Mouse (Mus musculus) limb, embryonic 10.5 days (tissue): ENCODE data around the gene 1110057P08Rik. TPM values are rescaled to one million over a fixed set of nuclear protein-coding genes. Genes with fewer than 3 reads are reported as not detected.
"Not testable (repeated sequence)": the region's sequence is repeated elsewhere in the genome, so short reads cannot be mapped to it uniquely, and the experiment has no call there.

Experiments
- DNase-seq: peaks from one replicate; pipeline ENCODE4 v3.0.0-alpha.2; 2017; ENCODE audit warnings: low spot score
- H3K27ac ChIP-seq: fragments of 300-500 bp; sonication (generic); 2 replicates; pipeline ENCODE4 v1.5.1; 2016; ENCODE audit warnings: mild to moderate bottlenecking
- H3K27me3 ChIP-seq: fragments of 300-500 bp; sonication (generic); 2 replicates; pipeline ENCODE4 v1.6.1; 2016; ENCODE audit warnings: low read depth, mild to moderate bottlenecking; ENCODE audit not compliant: poor library complexity, severe bottlenecking
- H3K36me3 ChIP-seq: fragments of 300-500 bp; sonication (generic); 2 replicates; pipeline ENCODE4 v1.6.1; 2016; ENCODE audit warnings: mild to moderate bottlenecking, moderate library complexity
- H3K4me1 ChIP-seq: fragments of 300-500 bp; sonication (generic); 2 replicates; pipeline ENCODE4 v1.6.1; 2016
- H3K4me3 ChIP-seq: fragments of 300-500 bp; sonication (generic); 2 replicates; pipeline ENCODE4 v1.5.1; 2016; ENCODE audit warnings: mild to moderate bottlenecking, moderate library complexity
- H3K9me3 ChIP-seq: fragments of 300-500 bp; sonication (generic); replicated peaks from 2 replicates; pipeline ENCODE4 v1.6.1; 2016; ENCODE audit warnings: mild to moderate bottlenecking
- WGBS: fragments of 180-500 bp; shearing (Covaris S2); methylation state at CpG from one replicate; pipeline ENCODE4 v1.1.7; 2016; 5-methylcytosine and 5-hydroxymethylcytosine counted together
- polyA plus RNA-seq: library from polyadenylated mRNA; unstranded; fragments of >200 nt; fragmentation: Nextera tagmentation; extraction: Ambion mirVana; gene quantifications from 2 replicates; pipeline ENCODE4 v1.2.1, GENCODE M21; 2016

1110057P08Rik gene
- not detected in 2 replicates for polyA plus RNA-seq

DNA sequence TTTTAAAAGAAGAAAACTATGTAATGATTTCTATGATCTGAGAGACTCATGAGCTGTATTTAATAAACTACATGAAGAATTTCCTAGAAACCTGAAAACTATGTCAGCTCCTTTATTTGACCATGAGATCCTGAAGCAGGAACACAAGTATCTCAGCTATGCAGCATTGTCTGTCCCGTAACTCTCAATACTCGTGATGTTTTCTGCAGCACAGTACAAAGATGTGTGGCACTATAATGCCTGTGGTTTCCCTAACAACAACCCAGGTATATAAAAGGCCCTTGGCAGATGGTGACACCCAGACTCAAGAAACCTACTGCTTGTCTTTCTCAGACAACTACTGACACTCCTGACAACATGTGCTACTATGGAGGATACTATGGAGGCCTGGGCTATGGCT, at the start of gene 1110057P08Rik:
TSS of gene 1110057P08Rik (plus strand) at position 301 of the 400 bp plus-strand sequence.
- WGBS = 85% methylated on average over 2 of the region's 2 CpGs
- Histone ChIP-seq H3K9me3 (no peaks in the 10 kb centered on the region), H3K4me1 (no peaks in the 10 kb centered on the region), H3K4me3 (no peak within 1 kb of the TSS), H3K27me3 (no peaks in the 10 kb centered on the region), H3K36me3 (no peaks in the 10 kb centered on the region), H3K27ac (no peak within 1 kb of the TSS)
- DNase-seq = no peak

DNA sequence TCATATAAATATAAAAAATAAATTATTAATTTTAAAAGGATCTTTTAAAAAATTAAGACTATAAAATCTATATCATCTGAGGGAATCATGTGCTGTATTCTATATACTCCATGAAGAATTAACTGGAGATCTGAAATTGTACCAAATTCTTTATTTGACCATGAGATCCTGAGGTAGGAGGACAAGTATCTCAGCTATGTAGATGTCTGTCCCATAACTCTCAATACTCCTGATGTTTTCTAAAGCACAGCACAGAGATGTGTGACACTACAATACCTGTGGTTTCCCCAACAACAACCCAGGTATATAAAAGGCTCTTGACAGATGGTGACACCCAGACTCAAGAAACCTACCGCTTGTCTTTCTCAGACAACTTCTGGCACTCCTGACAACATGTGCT, 34.0 kb upstream of the 1110057P08Rik start, which contains the start of gene Gm6358:
TSS of gene Gm6358 (plus strand) at position 301 of the 400 bp plus-strand sequence.
- DNase-seq = no peak
- H3K36me3 ChIP-seq = no peaks in the 10 kb centered on the region
- no peak within 1 kb of the TSS for H3K27ac ChIP-seq
- 96% methylated on average over 1 of the region's 1 CpGs for WGBS
- no peak within 1 kb of the TSS for H3K4me3 ChIP-seq
- H3K4me1 ChIP-seq = no peaks in the 10 kb centered on the region
- H3K9me3 ChIP-seq = no peaks in the 10 kb centered on the region
- H3K27me3 ChIP-seq = no peaks in the 10 kb centered on the region

DNA sequence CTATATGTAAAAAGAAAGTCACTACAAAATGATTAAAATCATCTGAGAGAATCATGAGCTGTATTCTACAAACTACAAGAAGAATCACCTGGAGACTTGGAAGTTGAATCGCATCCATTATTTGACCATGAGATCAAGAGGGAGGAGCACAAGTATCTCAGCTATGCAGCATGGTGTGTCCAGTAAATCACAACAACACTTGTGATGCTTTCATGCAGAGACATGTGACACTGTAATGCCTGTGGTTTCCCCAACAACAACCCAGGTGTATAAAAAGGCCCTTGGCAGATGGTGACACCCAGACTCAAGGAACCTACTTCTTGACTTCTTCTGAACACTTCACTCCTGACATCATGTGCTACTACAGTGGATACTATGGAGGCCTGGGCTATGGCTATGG, 23.7 kb upstream of the 1110057P08Rik start, which contains the start of gene Gm10061:
TSS of gene Gm10061 (plus strand) at position 301 of the 400 bp plus-strand sequence.
- Histone ChIP-seq H3K9me3 (no peaks in the 10 kb centered on the region), H3K27me3 (no peaks in the 10 kb centered on the region), H3K36me3 (no peaks in the 10 kb centered on the region), H3K4me3 (no peak within 1 kb of the TSS), H3K27ac (no peak within 1 kb of the TSS), H3K4me1 (no peaks in the 10 kb centered on the region)
- DNase-seq = no peak
- WGBS = 94% methylated on average over 1 of the region's 1 CpGs

DNA sequence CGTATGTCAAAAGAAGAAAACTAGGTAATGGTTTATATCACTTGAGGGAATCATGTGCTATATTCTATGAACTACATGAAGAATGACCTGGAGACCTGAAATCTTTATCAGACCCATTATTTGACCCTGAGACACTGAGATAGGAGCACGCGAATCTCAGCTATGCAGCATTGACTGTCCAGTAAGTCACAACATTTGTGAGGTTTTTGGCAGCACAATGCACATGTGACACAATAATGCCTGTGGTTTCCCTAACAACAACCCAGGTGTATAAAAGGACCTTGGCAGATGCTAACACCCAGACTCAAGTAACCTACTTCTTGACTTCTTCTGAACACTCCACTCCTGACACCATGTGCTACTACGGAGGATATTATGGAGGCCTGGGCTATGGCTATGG, 16.9 kb upstream of the 1110057P08Rik start, which contains the start of gene Gm9789:
TSS of gene Gm9789 (plus strand) at position 301 of the 400 bp plus-strand sequence.
- Histone ChIP-seq H3K27ac (no peak within 1 kb of the TSS), H3K27me3 (no peaks in the 10 kb centered on the region), H3K4me1 (no peaks in the 10 kb centered on the region), H3K4me3 (no peak within 1 kb of the TSS), H3K36me3 (no peaks in the 10 kb centered on the region), H3K9me3 (no peaks in the 10 kb centered on the region)
- no peak for DNase-seq
- WGBS = 86% methylated on average over 4 of the region's 4 CpGs

DNA sequence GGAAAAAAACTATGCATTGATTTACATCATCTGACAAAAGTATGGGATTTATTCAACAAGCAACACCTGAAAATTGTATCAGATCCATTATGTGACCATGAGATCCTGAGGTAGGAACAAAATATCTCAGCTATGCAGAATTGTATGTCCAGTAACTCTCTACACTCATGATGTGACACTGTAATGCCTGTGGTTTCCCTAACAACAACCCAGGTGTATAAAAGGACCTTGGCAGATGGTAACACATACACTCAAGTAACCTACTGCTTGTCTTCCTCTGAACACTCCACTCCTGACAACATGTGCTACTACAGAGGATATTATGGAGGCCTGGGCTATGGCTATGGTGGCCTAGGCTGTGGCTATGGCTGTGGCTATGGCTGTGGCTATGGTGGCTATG, 5.3 kb upstream of the 1110057P08Rik start, which contains the start of gene Gm7735:
TSS of gene Gm7735 (plus strand) at position 301 of the 400 bp plus-strand sequence.
- not testable (repeated sequence) for H3K4me1 ChIP-seq, H3K9me3 ChIP-seq, DNase-seq, H3K4me3 ChIP-seq, H3K27ac ChIP-seq, H3K27me3 ChIP-seq, H3K36me3 ChIP-seq

DNA sequence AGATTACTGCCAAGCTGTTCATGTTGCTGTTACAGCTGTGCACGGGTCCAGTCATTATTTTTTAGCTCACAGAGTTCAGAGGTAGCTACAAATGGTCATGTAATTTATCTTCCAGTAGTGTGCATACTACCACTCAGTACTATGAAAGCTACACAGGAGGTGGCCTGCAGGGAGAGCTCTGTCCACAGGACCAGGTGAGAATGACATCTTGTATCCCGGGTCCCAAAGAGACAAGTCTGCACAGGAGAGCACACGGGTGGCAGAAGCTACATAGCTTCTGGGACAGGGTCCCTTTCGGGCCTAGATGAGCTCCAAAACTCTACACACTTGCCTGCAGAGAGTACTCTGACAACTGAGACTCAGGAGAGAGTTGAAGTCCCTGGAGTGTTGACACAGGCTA, 14.1 kb downstream of the 1110057P08Rik start:
- no peaks in the 10 kb centered on the region for H3K9me3 ChIP-seq
- no peak overlapping the region for H3K27ac ChIP-seq
- no peaks in the 10 kb centered on the region for H3K27me3 ChIP-seq
- H3K4me1 ChIP-seq = no peaks in the 10 kb centered on the region
- DNase-seq = no peak
- no peak overlapping the region for H3K4me3 ChIP-seq
- WGBS = 87% methylated on average over 4 of the region's 4 CpGs
- H3K36me3 ChIP-seq = no peaks in the 10 kb centered on the region

DNA sequence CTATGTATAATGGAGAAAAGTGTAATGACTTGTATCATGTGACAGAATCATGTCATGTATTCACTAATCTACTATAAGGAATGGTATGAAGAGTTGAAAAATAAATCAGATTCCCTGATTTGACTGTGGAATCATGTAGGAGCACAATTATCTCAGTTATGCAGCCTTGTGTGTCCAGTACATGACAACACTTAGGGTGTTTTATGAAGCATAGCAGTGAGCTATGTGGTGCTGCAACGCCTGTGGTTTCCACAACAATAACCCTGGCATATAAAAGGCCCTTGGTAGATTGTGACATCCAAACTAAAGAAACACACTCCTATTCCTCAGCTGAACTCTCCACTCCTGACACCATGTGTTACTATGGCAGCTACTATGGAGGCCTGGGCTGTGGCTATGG, 31.0 kb downstream of the 1110057P08Rik start, which contains the start of gene Krtap20-2:
TSS of gene Krtap20-2 (plus strand) at position 301 of the 400 bp plus-strand sequence.
- Histone ChIP-seq H3K36me3 (no peaks in the 10 kb centered on the region), H3K27ac (no peak within 1 kb of the TSS), H3K4me3 (no peak within 1 kb of the TSS), H3K9me3 (no peaks in the 10 kb centered on the region), H3K4me1 (no peaks in the 10 kb centered on the region), H3K27me3 (no peaks in the 10 kb centered on the region)
- no peak for DNase-seq
- 68% methylated on average over 1 of the region's 1 CpGs for WGBS

Other genes with a start within 250 kb of the 1110057P08Rik start
- gene Krtap19-9b, start 242.5 kb upstream of the 1110057P08Rik start, polyA plus RNA-seq = not detected in 2 replicates
- gene Krtap16-3, start 211.9 kb upstream of the 1110057P08Rik start, polyA plus RNA-seq = not detected in 2 replicates
- gene Krtap22-2, start 164.0 kb upstream of the 1110057P08Rik start, polyA plus RNA-seq = not detected in 2 replicates
- not detected in 2 replicates for gene Gm10229, start 159.5 kb upstream of the 1110057P08Rik start, polyA plus RNA-seq
- not detected in 2 replicates for gene Krtap6-1, start 143.0 kb upstream of the 1110057P08Rik start, polyA plus RNA-seq
- gene Gm10228, start 133.3 kb upstream of the 1110057P08Rik start, polyA plus RNA-seq = not detected in 2 replicates
- not detected in 2 replicates for gene Krtap6-5, start 126.9 kb upstream of the 1110057P08Rik start, polyA plus RNA-seq
- not detected in 2 replicates for gene 1110025L11Rik, start 110.7 kb upstream of the 1110057P08Rik start, polyA plus RNA-seq
- not detected in 2 replicates for gene Krtap6-3, start 90.7 kb upstream of the 1110057P08Rik start, polyA plus RNA-seq
- not detected in 2 replicates for gene Gm6358, start 33.9 kb upstream of the 1110057P08Rik start, polyA plus RNA-seq
- not detected in 2 replicates for gene Gm10061, start 23.6 kb upstream of the 1110057P08Rik start, polyA plus RNA-seq
- gene Gm9789, start 16.8 kb upstream of the 1110057P08Rik start, polyA plus RNA-seq = not detected in 2 replicates
- not detected in 2 replicates for gene Gm7735, start 5.2 kb upstream of the 1110057P08Rik start, polyA plus RNA-seq
- gene Krtap20-2, start 31.1 kb downstream of the 1110057P08Rik start, polyA plus RNA-seq = not detected in 2 replicates
- gene Krtap21-1, start 229.1 kb downstream of the 1110057P08Rik start, polyA plus RNA-seq = not detected in 2 replicates
- not detected in 2 replicates for gene Krtap6-2, start 245.4 kb downstream of the 1110057P08Rik start, polyA plus RNA-seq